Mouse (Mus musculus) heart, embryonic 16.5 days (tissue): ENCODE results near the gene Rasl10a. TPM values are rescaled to one million over a fixed set of nuclear protein-coding genes. Genes with fewer than 3 reads are reported as not detected.

Experiments used
- ATAC-seq: fragments of 200-750 bp; cut with Nextera tagmentation; replicated peaks from 2 replicates; pipeline ENCODE4 v1.8.0; 2017; ENCODE audit warnings: moderate number of reproducible peaks; ENCODE audit not compliant: insufficient read depth, low FRiP score; ENCODE audit errors: extremely low read depth
- H3K27ac ChIP-seq: fragments of 300-500 bp; sonication (generic); 2 replicates; pipeline ENCODE4 v1.5.1; 2014; ENCODE audit warnings: mild to moderate bottlenecking, low read length, control low read depth, moderate library complexity
- H3K27me3 ChIP-seq: fragments of 300-500 bp; sonication (generic); 2 replicates; pipeline ENCODE4 v1.6.1; 2014; ENCODE audit warnings: low read length, mixed read lengths; ENCODE audit not compliant: control insufficient read depth, insufficient read depth
- H3K36me3 ChIP-seq: fragments of 300-500 bp; sonication (generic); 2 replicates; pipeline ENCODE4 v1.6.1; 2014; ENCODE audit not compliant: control insufficient read depth, insufficient read depth
- H3K4me1 ChIP-seq: fragments of 300-500 bp; sonication (generic); 2 replicates; pipeline ENCODE4 v1.6.1; 2014; ENCODE audit warnings: low read length, mixed read lengths; ENCODE audit not compliant: control insufficient read depth, insufficient read depth
- H3K4me2 ChIP-seq: fragments of 300-500 bp; sonication (generic); 2 replicates; pipeline ENCODE4 v1.6.1; 2014; ENCODE audit warnings: low read depth, mild to moderate bottlenecking, control low read depth, low read length
- H3K4me3 ChIP-seq: fragments of 300-500 bp; sonication (generic); 2 replicates; pipeline ENCODE4 v1.5.1; 2014; ENCODE audit warnings: mild to moderate bottlenecking, control low read depth, low read length
- H3K9ac ChIP-seq: fragments of 300-500 bp; sonication (generic); 2 replicates; pipeline ENCODE4 v1.6.1; 2014; ENCODE audit warnings: low read length, control low read depth
- H3K9me3 ChIP-seq: fragments of 300-500 bp; sonication (generic); replicated peaks from 2 replicates; pipeline ENCODE4 v1.6.1; 2016; ENCODE audit warnings: low read length; ENCODE audit not compliant: control insufficient read depth
- WGBS: fragments of 180-500 bp; shearing (Covaris S2); extraction: QIAGEN DNeasy Blood & Tissue Kit; methylation state at CpG from one replicate; pipeline ENCODE4 v1.1.7; 2014; 5-methylcytosine and 5-hydroxymethylcytosine counted together
- polyA plus RNA-seq: library from polyadenylated mRNA; unstranded; fragments of >200 nt; fragmentation: Nextera tagmentation; extraction: Ambion mirVana; gene quantifications from 2 replicates; pipeline ENCODE4 v1.2.1, GENCODE M21; 2015

The Rasl10a gene
- polyA plus RNA-seq, 1 experiment from 2014 or later: 1.4 TPM

- no peak overlapping the region for H3K4me3 ChIP-seq
- H3K27me3 ChIP-seq: no peaks in the 10 kb centered on the region
- H3K9me3 ChIP-seq: no peaks in the 10 kb centered on the region
- H3K4me2 ChIP-seq: no peak overlapping the region
- H3K36me3 ChIP-seq: peaks cover 61% of the 10 kb centered on the region
- H3K4me1 ChIP-seq: 0 out of 2 replicates have a peak, but pooled peaks cover under 1% of the 10 kb centered on the region
- ATAC-seq: no peak
- H3K27ac ChIP-seq: no peak overlapping the region
- H3K9ac ChIP-seq: no peak overlapping the region
- 89% methylated on average over 1 of the region's 1 CpGs for whole genome bisulfite sequencing
Observed at GRCm38 (mm10) chr11:5089147-5089546, 31.2 kb downstream of the Rasl10a start.

GRCm38 (mm10) chr11:5091706-5092105, 33.8 kb downstream of the Rasl10a start:
- Histone ChIP-seq H3K4me3 (no peak overlapping the region), H3K4me1 (peaks cover 12% of the 10 kb centered on the region), H3K9me3 (no peaks in the 10 kb centered on the region), H3K9ac (no peak overlapping the region), H3K27ac (no peak overlapping the region), H3K36me3 (peaks cover 38% of the 10 kb centered on the region), H3K27me3 (no peaks in the 10 kb centered on the region), H3K4me2 (no peak overlapping the region)
- 27% methylated on average over 2 of the region's 2 CpGs for WGBS
- ATAC-seq: no peak

GRCm38 (mm10) chr11:5095877-5096276, 37.9 kb downstream of the Rasl10a start:
- no peak overlapping the region for H3K27ac ChIP-seq
- H3K4me2 ChIP-seq: peak overlapping the region; percentile 36
- ATAC-seq: no peak
- peaks cover 27% of the 10 kb centered on the region for H3K4me1 ChIP-seq
- no peak overlapping the region for H3K4me3 ChIP-seq
- H3K36me3 ChIP-seq: peaks cover 12% of the 10 kb centered on the region
- H3K9ac ChIP-seq: 0 out of 2 replicates have a peak overlapping the region, but pooled peaks have one; percentile 7
- no peaks in the 10 kb centered on the region for H3K9me3 ChIP-seq
- H3K27me3 ChIP-seq: no peaks in the 10 kb centered on the region
- WGBS: 65% methylated on average over 5 of the region's 5 CpGs

- Histone ChIP-seq H3K9me3 (no peaks in the 10 kb centered on the region), H3K9ac (peak overlapping the region; percentile 100), H3K27ac (no peak overlapping the region), H3K4me3 (peak overlapping the region; percentile 98), H3K27me3 (no peaks in the 10 kb centered on the region), H3K36me3 (peaks cover 8% of the 10 kb centered on the region; the same call in 1 of the 2 replicates), H3K4me2 (peak overlapping the region; percentile 77), H3K4me1 (peaks cover 31% of the 10 kb centered on the region)
- no peak for ATAC-seq
- WGBS: 45% methylated on average over 8 of the region's 8 CpGs
Observed at GRCm38 (mm10) chr11:5096480-5097020, 38.6 kb downstream of the Rasl10a start.

DNA sequence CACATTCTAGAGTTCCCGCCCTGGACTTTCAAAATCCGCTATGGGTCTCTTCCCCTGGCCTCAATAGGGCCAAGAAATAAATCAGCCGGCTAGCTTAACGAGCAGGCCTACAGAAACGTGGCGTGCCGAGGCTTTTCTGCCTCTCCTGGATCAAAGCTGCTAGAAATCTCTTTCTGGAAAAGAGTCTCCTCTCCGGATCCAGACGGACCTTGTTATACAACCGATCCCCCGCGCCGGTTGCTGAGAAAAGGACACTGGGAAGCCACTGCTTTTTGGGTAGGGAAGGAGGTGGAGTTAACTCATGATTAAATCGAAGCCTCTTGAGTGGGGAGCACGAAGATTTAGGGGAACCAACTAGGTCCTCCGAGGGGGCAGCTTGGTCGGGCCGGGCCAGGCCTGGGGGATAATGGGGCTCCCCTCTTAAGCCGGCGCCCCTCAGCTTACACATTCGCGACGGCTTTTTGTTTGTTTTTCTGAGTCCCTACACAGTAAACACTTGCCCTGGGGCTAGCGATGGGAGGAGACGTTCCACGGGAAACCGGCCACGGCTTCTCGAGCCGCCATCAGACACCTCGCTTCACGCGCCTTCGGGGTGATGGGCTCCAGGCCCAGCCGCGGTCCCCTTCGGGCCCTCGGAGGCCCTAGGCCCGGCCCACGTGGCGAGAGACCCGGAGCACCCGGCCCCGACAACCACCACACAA, 40.3 kb downstream of the Rasl10a start:
- Histone ChIP-seq H3K4me2 (peak overlapping the region; percentile 77), H3K36me3 (peaks cover 5% of the 10 kb centered on the region; the same call in 1 of the 2 replicates), H3K4me3 (peak overlapping the region; percentile 98), H3K27ac (peak overlapping the region; percentile 99), H3K4me1 (peaks cover 31% of the 10 kb centered on the region), H3K9ac (peak overlapping the region; percentile 100), H3K9me3 (no peaks in the 10 kb centered on the region), H3K27me3 (no peaks in the 10 kb centered on the region)
- ATAC-seq: no peak
- WGBS: under 1% methylated on average over 44 of the region's 44 CpGs

DNA sequence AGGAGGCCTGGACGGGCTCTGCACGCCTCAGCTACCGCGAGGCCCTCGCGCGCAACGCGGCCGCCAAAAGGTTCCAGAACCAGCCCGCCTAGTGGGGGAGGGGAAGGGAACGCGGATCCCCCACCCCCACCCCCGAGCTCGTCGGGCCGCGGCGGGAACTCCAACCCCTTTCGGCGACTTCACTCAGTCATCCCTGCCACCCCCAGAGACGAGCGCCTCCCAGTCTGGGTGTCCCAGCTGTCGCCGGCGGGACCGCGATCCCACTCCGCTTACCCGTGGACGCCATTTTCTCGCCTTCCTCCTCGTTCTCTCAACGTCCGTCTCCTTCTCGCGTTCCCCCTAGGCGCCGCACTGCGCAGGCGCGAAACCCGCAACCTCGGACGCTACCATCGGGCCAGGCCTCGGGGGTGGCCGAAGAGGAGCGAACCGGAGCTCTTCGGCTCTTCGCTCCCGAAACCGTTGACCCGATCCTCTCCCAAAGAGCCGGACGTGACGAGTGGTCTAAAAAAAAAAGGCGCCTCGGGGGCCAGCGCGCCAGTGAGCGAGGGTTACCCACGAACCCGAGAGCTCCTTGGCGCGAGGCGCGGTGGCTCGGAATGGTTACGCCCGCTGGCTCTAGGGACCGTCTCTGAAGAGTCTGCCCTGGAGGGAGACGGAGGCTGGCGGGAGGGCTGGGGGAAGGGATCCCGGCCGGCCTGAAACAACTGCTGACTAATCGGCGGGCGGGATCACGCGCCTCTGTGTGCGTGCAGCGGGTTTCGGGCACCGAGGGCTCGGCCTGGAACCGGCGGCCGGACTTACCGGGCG, 41.0 kb downstream of the Rasl10a start, which contains the start of the genes Rhbdd3 and Ewsr1:
Gene Rhbdd3 (plus strand): TSS at position 191 of the 807 bp plus-strand sequence.
Gene Ewsr1 (minus strand): TSS at position 531 of the 807 bp plus-strand sequence.
- H3K27ac ChIP-seq: peak within 1 kb of the TSS; percentile 99
- no peaks in the 10 kb centered on the region for H3K9me3 ChIP-seq
- WGBS: under 1% methylated on average over 88 of the region's 92 CpGs
- peak; percentile 83 for ATAC-seq
- no peaks in the 10 kb centered on the region for H3K27me3 ChIP-seq
- peak within 1 kb of the TSS; percentile 98 for H3K4me3 ChIP-seq
- H3K4me2 ChIP-seq: peak within 1 kb of the TSS; percentile 92
- peaks cover 31% of the 10 kb centered on the region for H3K4me1 ChIP-seq
- peaks cover 9% of the 10 kb centered on the region; the same call in 1 of the 2 replicates for H3K36me3 ChIP-seq
- H3K9ac ChIP-seq: peak within 1 kb of the TSS; percentile 100

GRCm38 (mm10) chr11:5099576-5100183, 41.8 kb downstream of the Rasl10a start:
- Histone ChIP-seq H3K27ac (peak overlapping the region; percentile 99), H3K9me3 (no peaks in the 10 kb centered on the region), H3K4me2 (peak overlapping the region; percentile 92), H3K4me1 (peaks cover 29% of the 10 kb centered on the region), H3K27me3 (no peaks in the 10 kb centered on the region), H3K4me3 (peak overlapping the region; percentile 98), H3K36me3 (peaks cover 13% of the 10 kb centered on the region), H3K9ac (peak overlapping the region; percentile 100)
- WGBS: under 1% methylated on average over 30 of the region's 31 CpGs
- ATAC-seq: peak; percentile 70

- WGBS: 5% methylated on average over 7 of the region's 7 CpGs
- peaks cover 16% of the 10 kb centered on the region for H3K36me3 ChIP-seq
- peak overlapping the region; percentile 92 for H3K4me2 ChIP-seq
- ATAC-seq: no peak
- H3K4me1 ChIP-seq: peaks cover 29% of the 10 kb centered on the region
- H3K4me3 ChIP-seq: peak overlapping the region; percentile 98
- H3K9me3 ChIP-seq: no peaks in the 10 kb centered on the region
- H3K27me3 ChIP-seq: no peaks in the 10 kb centered on the region
- peak overlapping the region; percentile 99 for H3K27ac ChIP-seq
- H3K9ac ChIP-seq: peak overlapping the region; percentile 100
Observed at GRCm38 (mm10) chr11:5100283-5100682, 42.4 kb downstream of the Rasl10a start.
